Mouse (Mus musculus): ENCODE measurements around the gene Hook1. TPM values are rescaled to one million over a fixed set of nuclear protein-coding genes. Genes with fewer than 3 reads are reported as not detected.
"Not testable (repeated sequence)": the region's sequence is repeated elsewhere in the genome, so short reads cannot be mapped to it uniquely, and the experiment has no call there.

The Hook1 gene
- polyA plus RNA-seq, 1 experiment from 2014 or later = 32.8 TPM

DNA sequence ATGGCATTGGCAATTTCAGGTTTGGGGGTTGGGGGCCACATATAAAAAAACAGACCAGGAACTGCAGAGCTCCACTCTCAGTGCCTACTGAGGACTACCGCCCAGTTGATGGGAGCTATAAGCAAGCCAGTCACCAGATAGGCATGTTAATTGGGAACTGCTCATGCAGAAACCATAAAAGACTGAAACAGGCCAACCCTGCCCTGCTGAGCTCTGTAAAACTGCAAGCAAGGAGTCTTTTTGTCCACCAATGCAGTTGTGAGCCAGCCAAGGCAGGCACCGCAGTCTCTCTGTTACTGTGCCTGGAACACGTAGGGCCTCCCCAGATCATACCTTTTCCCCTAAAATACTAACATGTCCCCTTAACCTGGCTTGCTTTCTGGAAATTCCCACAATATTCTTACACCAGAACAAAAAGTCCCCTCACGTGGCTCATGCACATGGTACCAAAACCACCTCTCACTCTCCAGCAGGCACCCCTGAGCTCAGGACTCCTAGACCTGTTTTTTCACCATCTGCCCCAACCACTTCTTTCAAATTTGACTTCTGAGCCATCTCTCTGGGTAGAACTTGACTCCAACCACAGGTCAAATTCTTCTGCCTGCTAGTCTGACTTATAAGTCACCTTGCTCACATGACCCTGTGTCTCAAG, 32.5 kb upstream of the Hook1 start:
- ATAC-seq (ENCODE audit: low FRiP score) = no peak

DNA sequence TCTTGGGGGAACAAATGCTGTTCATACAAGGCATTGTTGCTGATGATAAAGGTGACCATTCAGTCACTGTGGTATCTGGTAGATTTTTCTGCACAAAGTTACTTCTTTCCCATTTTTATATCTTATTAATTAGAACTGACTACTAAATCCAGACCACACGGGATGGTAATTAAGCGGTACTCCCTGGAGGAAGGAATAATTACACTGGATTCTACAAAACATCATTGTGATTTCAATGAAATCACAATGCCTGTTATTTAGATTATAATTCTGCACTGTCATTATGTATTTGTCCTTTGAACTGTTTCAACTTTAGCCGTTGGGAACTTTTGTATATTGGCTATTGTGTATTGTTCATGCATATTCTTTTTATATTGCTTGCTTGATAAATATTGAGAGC, 28.3 kb upstream of the Hook1 start:
- Histone ChIP-seq H3K9me3 (ENCODE audit: control insufficient read depth, low read length) (no peaks in the 10 kb centered on the region), H3K27me3 (ENCODE audit: control insufficient read depth, insufficient read depth, low read length) (no peaks in the 10 kb centered on the region), H3K4me2 (replicated peaks; ENCODE audit: low read depth, low read length) (no peak overlapping the region), H3K9ac (ENCODE audit: low read depth, low read length) (no peak overlapping the region), H3K4me1 (replicated peaks; ENCODE audit: control insufficient read depth, insufficient read depth, low read length) (no peaks in the 10 kb centered on the region), H3K4me3 (ENCODE audit: low read depth, low read length) (no peak overlapping the region), H3K36me3 (ENCODE audit: control insufficient read depth, insufficient read depth, low read length) (no peaks in the 10 kb centered on the region), H3K27ac (ENCODE audit: low read depth, low read length) (no peak overlapping the region)
- no peak for DNase-seq (ENCODE audit: low spot score)
- ATAC-seq (ENCODE audit: low FRiP score) = no peak
- 83% methylated on average over 3 of the region's 3 CpGs for WGBS

More for the DNA sequence above, 32.5 kb upstream of the Hook1 start:
- no peak for DNase-seq (ENCODE audit: low spot score)
- 87% methylated on average over 4 of the region's 4 CpGs for WGBS
- Histone ChIP-seq H3K27ac (ENCODE audit: low read depth, low read length) (no peak overlapping the region), H3K4me2 (replicated peaks; ENCODE audit: low read depth, low read length) (no peak overlapping the region), H3K36me3 (ENCODE audit: control insufficient read depth, insufficient read depth, low read length) (no peaks in the 10 kb centered on the region), H3K27me3 (ENCODE audit: control insufficient read depth, insufficient read depth, low read length) (no peaks in the 10 kb centered on the region), H3K4me1 (replicated peaks; ENCODE audit: control insufficient read depth, insufficient read depth, low read length) (no peaks in the 10 kb centered on the region), H3K4me3 (ENCODE audit: low read depth, low read length) (no peak overlapping the region), H3K9ac (ENCODE audit: low read depth, low read length) (no peak overlapping the region), H3K9me3 (ENCODE audit: control insufficient read depth, low read length) (no peaks in the 10 kb centered on the region)

DNA sequence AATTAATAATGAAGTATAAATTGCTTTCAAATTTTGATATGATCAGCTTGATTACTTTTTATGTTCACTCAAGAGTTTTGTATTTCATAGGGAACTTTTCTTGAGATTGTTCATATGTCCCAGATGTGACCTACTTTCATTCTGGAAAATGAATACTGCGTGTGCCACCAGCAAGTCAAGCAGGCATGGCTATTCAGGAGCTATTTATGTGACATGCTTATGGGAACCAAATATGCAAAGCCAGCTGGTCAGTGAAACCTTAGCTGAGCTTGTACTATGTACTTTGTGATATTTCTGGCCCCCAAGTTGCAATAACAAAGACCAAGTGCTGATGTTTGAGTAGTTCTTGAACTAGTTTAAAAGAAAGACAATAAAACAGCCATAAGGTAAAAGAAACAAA, 19.1 kb upstream of the Hook1 start:
- Histone ChIP-seq H3K9me3 (ENCODE audit: control insufficient read depth, low read length) (no peaks in the 10 kb centered on the region), H3K4me1 (replicated peaks; ENCODE audit: control insufficient read depth, insufficient read depth, low read length) (no peaks in the 10 kb centered on the region), H3K27ac (ENCODE audit: low read depth, low read length) (no peak overlapping the region), H3K4me2 (replicated peaks; ENCODE audit: low read depth, low read length) (no peak overlapping the region), H3K36me3 (ENCODE audit: control insufficient read depth, insufficient read depth, low read length) (no peaks in the 10 kb centered on the region), H3K27me3 (ENCODE audit: control insufficient read depth, insufficient read depth, low read length) (no peaks in the 10 kb centered on the region), H3K4me3 (ENCODE audit: low read depth, low read length) (no peak overlapping the region), H3K9ac (ENCODE audit: low read depth, low read length) (no peak overlapping the region)
- ATAC-seq (ENCODE audit: low FRiP score) (no peak), DNase-seq (ENCODE audit: low spot score) (no peak)
- WGBS = 77% methylated on average over 1 of the region's 1 CpGs

DNA sequence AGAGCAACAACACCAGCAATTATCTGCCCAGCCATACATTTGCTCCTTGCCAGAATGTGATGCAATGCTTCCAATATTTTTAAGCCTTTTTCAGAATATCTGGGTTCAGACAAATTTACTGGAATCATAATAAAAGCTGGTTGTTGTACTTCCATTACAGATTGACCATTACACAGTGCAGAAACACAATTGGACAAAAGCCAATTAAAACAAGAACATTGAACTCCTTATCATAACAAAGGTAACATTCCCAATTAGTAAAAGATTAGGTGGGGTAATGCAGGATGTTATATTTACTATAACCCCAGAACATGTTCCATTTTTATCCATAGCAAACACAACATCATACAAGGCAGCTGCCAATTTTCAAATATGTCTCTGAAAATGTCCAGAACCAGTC, 13.7 kb upstream of the Hook1 start:
- no peaks in the 10 kb centered on the region for H3K4me1 ChIP-seq (replicated peaks; ENCODE audit: control insufficient read depth, insufficient read depth, low read length)
- no peaks in the 10 kb centered on the region for H3K36me3 ChIP-seq (ENCODE audit: control insufficient read depth, insufficient read depth, low read length)
- H3K27ac ChIP-seq (ENCODE audit: low read depth, low read length) = no peak overlapping the region
- H3K27me3 ChIP-seq (ENCODE audit: control insufficient read depth, insufficient read depth, low read length) = no peaks in the 10 kb centered on the region
- no peak for DNase-seq (ENCODE audit: low spot score)
- H3K9me3 ChIP-seq (ENCODE audit: control insufficient read depth, low read length) = no peaks in the 10 kb centered on the region
- H3K4me2 ChIP-seq (replicated peaks; ENCODE audit: low read depth, low read length) = no peak overlapping the region
- no peak overlapping the region for H3K9ac ChIP-seq (ENCODE audit: low read depth, low read length)
- no peak overlapping the region for H3K4me3 ChIP-seq (ENCODE audit: low read depth, low read length)
- no peak for ATAC-seq (ENCODE audit: low FRiP score)

DNA sequence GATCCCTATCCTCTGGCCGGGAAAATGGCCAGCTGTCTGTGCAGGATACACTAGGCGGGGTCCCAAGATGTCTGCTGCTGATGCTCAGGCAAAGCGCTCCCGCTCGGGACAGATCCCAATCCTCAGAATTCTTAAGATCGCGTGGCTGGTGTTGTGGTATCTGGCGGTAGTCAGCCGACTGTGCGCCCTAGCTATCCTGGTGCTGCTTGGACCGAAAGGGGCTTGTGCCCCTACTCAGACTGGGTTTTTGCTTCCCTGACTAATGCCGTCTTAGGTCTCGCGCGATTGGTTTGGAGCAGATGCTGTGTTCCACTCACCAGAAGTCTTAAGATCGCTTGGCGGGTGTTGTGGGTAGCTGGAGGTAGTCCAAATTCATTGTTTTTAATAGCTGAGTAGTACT, 15.2 kb downstream of the Hook1 start:
- not testable (repeated sequence) for H3K4me2 ChIP-seq (replicated peaks; ENCODE audit: low read depth, low read length); ATAC-seq (ENCODE audit: low FRiP score); H3K9ac ChIP-seq (ENCODE audit: low read depth, low read length); H3K9me3 ChIP-seq (ENCODE audit: control insufficient read depth, low read length); H3K27me3 ChIP-seq (ENCODE audit: control insufficient read depth, insufficient read depth, low read length); H3K4me1 ChIP-seq (replicated peaks; ENCODE audit: control insufficient read depth, insufficient read depth, low read length); H3K36me3 ChIP-seq (ENCODE audit: control insufficient read depth, insufficient read depth, low read length); DNase-seq (ENCODE audit: low spot score); H3K27ac ChIP-seq (ENCODE audit: low read depth, low read length); H3K4me3 ChIP-seq (ENCODE audit: low read depth, low read length)
- WGBS = 95% methylated on average over 17 of the region's 17 CpGs

GRCm38 (mm10) chr4:96016875-96017274, 49.8 kb downstream of the Hook1 start:
- no peak overlapping the region for H3K9ac ChIP-seq (ENCODE audit: low read depth, low read length)
- H3K36me3 ChIP-seq (ENCODE audit: control insufficient read depth, insufficient read depth, low read length) = no peaks in the 10 kb centered on the region
- no peak for ATAC-seq (ENCODE audit: low FRiP score)
- no peak overlapping the region for H3K27ac ChIP-seq (ENCODE audit: low read depth, low read length)
- H3K4me3 ChIP-seq (ENCODE audit: low read depth, low read length) = no peak overlapping the region
- DNase-seq (ENCODE audit: low spot score) = no peak
- no peaks in the 10 kb centered on the region for H3K4me1 ChIP-seq (replicated peaks; ENCODE audit: control insufficient read depth, insufficient read depth, low read length)
- no peaks in the 10 kb centered on the region for H3K27me3 ChIP-seq (ENCODE audit: control insufficient read depth, insufficient read depth, low read length)
- WGBS = 88% methylated on average over 1 of the region's 1 CpGs
- no peaks in the 10 kb centered on the region for H3K9me3 ChIP-seq (ENCODE audit: control insufficient read depth, low read length)
- no peak overlapping the region for H3K4me2 ChIP-seq (replicated peaks; ENCODE audit: low read depth, low read length)

GRCm38 (mm10) chr4:96022803-96023202, 55.8 kb downstream of the Hook1 start:
- no peak overlapping the region for H3K9ac ChIP-seq (ENCODE audit: low read depth, low read length)
- H3K27me3 ChIP-seq (ENCODE audit: control insufficient read depth, insufficient read depth, low read length) = no peaks in the 10 kb centered on the region
- no peaks in the 10 kb centered on the region for H3K4me1 ChIP-seq (replicated peaks; ENCODE audit: control insufficient read depth, insufficient read depth, low read length)
- ATAC-seq (ENCODE audit: low FRiP score) (no peak), DNase-seq (ENCODE audit: low spot score) (peak; percentile 21)
- H3K27ac ChIP-seq (ENCODE audit: low read depth, low read length) = no peak overlapping the region
- no peak overlapping the region for H3K4me3 ChIP-seq (ENCODE audit: low read depth, low read length)
- no peak overlapping the region for H3K4me2 ChIP-seq (replicated peaks; ENCODE audit: low read depth, low read length)
- no peaks in the 10 kb centered on the region for H3K9me3 ChIP-seq (ENCODE audit: control insufficient read depth, low read length)
- H3K36me3 ChIP-seq (ENCODE audit: control insufficient read depth, insufficient read depth, low read length) = no peaks in the 10 kb centered on the region

GRCm38 (mm10) chr4:96028412-96028811, 61.4 kb downstream of the Hook1 start:
- H3K27ac ChIP-seq (ENCODE audit: low read depth, low read length) = no peak overlapping the region
- DNase-seq (ENCODE audit: low spot score) = no peak
- no peak overlapping the region for H3K4me2 ChIP-seq (replicated peaks; ENCODE audit: low read depth, low read length)
- no peaks in the 10 kb centered on the region for H3K36me3 ChIP-seq (ENCODE audit: control insufficient read depth, insufficient read depth, low read length)
- no peaks in the 10 kb centered on the region for H3K27me3 ChIP-seq (ENCODE audit: control insufficient read depth, insufficient read depth, low read length)
- no peaks in the 10 kb centered on the region for H3K4me1 ChIP-seq (replicated peaks; ENCODE audit: control insufficient read depth, insufficient read depth, low read length)
- H3K9ac ChIP-seq (ENCODE audit: low read depth, low read length) = no peak overlapping the region
- 86% methylated on average over 1 of the region's 1 CpGs for WGBS
- no peak for ATAC-seq (ENCODE audit: low FRiP score)
- H3K4me3 ChIP-seq (ENCODE audit: low read depth, low read length) = no peak overlapping the region
- H3K9me3 ChIP-seq (ENCODE audit: control insufficient read depth, low read length) = no peaks in the 10 kb centered on the region

DNA sequence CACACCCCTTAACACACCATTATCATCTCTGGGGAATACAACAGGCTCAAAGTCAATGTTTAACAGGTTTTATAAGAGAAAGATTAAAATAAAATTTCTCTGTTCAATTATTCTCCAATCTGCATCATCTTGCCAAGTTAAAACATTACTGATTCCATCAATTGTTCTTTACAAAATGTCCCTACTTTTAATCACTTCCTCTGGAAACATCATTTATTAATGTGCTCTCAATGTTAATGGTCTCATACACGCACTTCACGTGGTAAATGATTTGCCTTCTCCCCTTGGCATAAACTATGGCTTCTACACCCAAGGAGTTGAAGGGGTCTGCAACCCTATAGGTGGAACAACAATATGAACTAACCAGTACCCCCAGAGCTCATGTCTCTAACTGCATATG, 93.1 kb downstream of the Hook1 start:
- Histone ChIP-seq H3K36me3 (ENCODE audit: control insufficient read depth, insufficient read depth, low read length) (no peaks in the 10 kb centered on the region), H3K27ac (ENCODE audit: low read depth, low read length) (no peak overlapping the region), H3K27me3 (ENCODE audit: control insufficient read depth, insufficient read depth, low read length) (no peaks in the 10 kb centered on the region), H3K4me3 (ENCODE audit: low read depth, low read length) (no peak overlapping the region), H3K4me2 (replicated peaks; ENCODE audit: low read depth, low read length) (no peak overlapping the region), H3K9ac (ENCODE audit: low read depth, low read length) (no peak overlapping the region), H3K9me3 (ENCODE audit: control insufficient read depth, low read length) (no peaks in the 10 kb centered on the region), H3K4me1 (replicated peaks; ENCODE audit: control insufficient read depth, insufficient read depth, low read length) (no peaks in the 10 kb centered on the region)
- DNase-seq (ENCODE audit: low spot score) (no peak), ATAC-seq (ENCODE audit: low FRiP score) (no peak)
- 98% methylated on average over 2 of the region's 2 CpGs for WGBS
